Mouse (Mus musculus) limb, embryonic 14.5 days (tissue): ENCODE measurements around the gene Arid5b. TPM values are rescaled to one million over a fixed set of nuclear protein-coding genes. Genes with fewer than 3 reads are reported as not detected.

Experiments used
- ATAC-seq: fragments of 200-750 bp; cut with Nextera tagmentation; 2 replicates; pipeline ENCODE4 v1.8.0; 2017; ENCODE audit warnings: low read depth, moderate number of reproducible peaks, moderate TSS enrichment; ENCODE audit not compliant: low FRiP score
- DNase-seq: peaks from one replicate; pipeline ENCODE4 v3.0.0-alpha.2; 2015; ENCODE audit warnings: low spot score
- H3K27ac ChIP-seq: fragments of 300-500 bp; sonication (generic); replicated peaks from 2 replicates; pipeline ENCODE4 v1.5.1; 2014; ENCODE audit warnings: low read depth, mild to moderate bottlenecking, low read length, moderate library complexity, mixed read lengths
- H3K27me3 ChIP-seq: fragments of 300-500 bp; sonication (generic); 2 replicates; pipeline ENCODE4 v1.6.1; 2014; ENCODE audit warnings: low read length, mixed read lengths; ENCODE audit not compliant: control insufficient read depth, insufficient read depth
- H3K36me3 ChIP-seq: fragments of 300-500 bp; sonication (generic); 2 replicates; pipeline ENCODE4 v1.6.1; 2014; ENCODE audit warnings: mild to moderate bottlenecking, low read length, moderate library complexity, mixed read lengths; ENCODE audit not compliant: control insufficient read depth, insufficient read depth
- H3K4me1 ChIP-seq: fragments of 300-500 bp; sonication (generic); 2 replicates; pipeline ENCODE4 v1.6.1; 2014; ENCODE audit warnings: antibody characterized with exemption, low read length, mixed read lengths; ENCODE audit not compliant: control insufficient read depth, insufficient read depth
- H3K4me2 ChIP-seq: fragments of 300-500 bp; sonication (generic); replicated peaks from 2 replicates; pipeline ENCODE4 v1.6.1; 2014; ENCODE audit warnings: low read depth, mild to moderate bottlenecking, low read length, moderate library complexity; ENCODE audit not compliant: severe bottlenecking
- H3K4me3 ChIP-seq: fragments of 300-500 bp; sonication (generic); replicated peaks from 2 replicates; pipeline ENCODE4 v1.5.1; 2014; ENCODE audit warnings: low read length
- H3K9ac ChIP-seq: fragments of 300-500 bp; sonication (generic); 2 replicates; pipeline ENCODE4 v1.6.1; 2014; ENCODE audit warnings: mild to moderate bottlenecking, low read depth, low read length, moderate library complexity; ENCODE audit not compliant: severe bottlenecking
- H3K9me3 ChIP-seq: fragments of 300-500 bp; sonication (generic); 2 replicates; pipeline ENCODE4 v1.6.1; 2016; ENCODE audit warnings: low read length; ENCODE audit not compliant: control insufficient read depth
- POLR2A ChIP-seq: fragments of 200-500 bp; IDR thresholded peaks from 2 replicates; pipeline ENCODE4 v1.8.0; 2012; ENCODE audit warnings: inconsistent platforms, mild to moderate bottlenecking, moderate library complexity, borderline replicate concordance; ENCODE audit not compliant: insufficient read depth, insufficient read length; ENCODE audit errors: extremely low read depth
- WGBS: fragments of 180-500 bp; shearing (Covaris S2); extraction: QIAGEN DNeasy Blood & Tissue Kit; methylation state at CpG from one replicate; pipeline ENCODE4 v1.1.7; 2014; 5-methylcytosine and 5-hydroxymethylcytosine counted together
- polyA plus RNA-seq, 2 experiments: library from polyadenylated mRNA; depleted of rRNA in 1 of 2; stranded (reverse) in 1 of 2; unstranded in 1 of 2; fragments of >200 nt; fragmentation: Nextera tagmentation in 1 of 2; extraction: Ambion mirVana in 1 of 2; gene quantifications; 2 replicates each; pipeline versions ENCODE4 v1.2.1 to v1.2.3; 2012 to 2014

Gene Arid5b
- polyA plus RNA-seq, 2 experiments: 14.1 to 41.0 TPM

DNA sequence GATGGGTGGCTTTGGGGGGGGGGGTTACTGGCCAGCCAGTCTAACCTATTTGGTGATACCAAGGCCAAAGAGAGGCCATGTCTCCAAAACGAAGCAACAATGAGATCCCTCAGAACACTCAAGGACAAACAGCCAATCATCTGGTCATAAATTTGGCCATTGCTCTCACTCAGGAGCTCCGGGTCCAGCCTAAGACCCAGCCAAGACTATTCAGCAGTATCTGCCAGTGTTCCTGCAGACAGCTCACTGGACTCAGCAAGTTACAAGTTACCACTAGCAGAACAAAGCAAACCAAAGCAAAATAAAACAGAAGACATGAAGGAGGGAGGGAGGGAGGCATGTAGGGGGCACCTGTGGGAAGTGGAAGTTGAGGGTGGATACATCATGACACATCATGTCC is 157.3 kb downstream of the Arid5b start:
- ATAC-seq: no peak
- TF ChIP-seq POLR2A: no peak

DNA sequence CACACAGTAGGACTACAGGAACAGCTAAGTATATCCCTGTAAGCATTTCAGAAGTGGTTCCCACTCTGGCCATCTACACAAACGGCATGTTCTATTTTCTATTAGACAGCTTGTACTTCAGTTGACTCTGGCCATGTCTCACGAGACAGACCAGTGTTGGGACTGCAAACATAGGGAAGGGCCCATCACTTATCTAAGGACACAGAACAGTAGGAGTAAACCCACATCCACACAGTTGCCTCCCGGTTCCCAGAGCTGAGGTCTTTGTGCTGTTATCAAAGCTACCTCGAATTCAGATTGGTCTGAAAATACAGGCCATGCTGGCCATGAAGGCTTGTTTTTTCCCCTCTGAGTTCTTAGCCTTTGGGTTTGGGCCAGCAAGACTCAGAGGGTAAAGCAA is 158.5 kb downstream of the Arid5b start:
- Histone ChIP-seq H3K36me3 (peaks cover 44% of the 10 kb centered on the region), H3K4me2 (no peak overlapping the region), H3K4me3 (no peak overlapping the region), H3K9ac (no peak overlapping the region), H3K9me3 (no peaks in the 10 kb centered on the region), H3K27me3 (no peaks in the 10 kb centered on the region), H3K27ac (no peak overlapping the region), H3K4me1 (no peaks in the 10 kb centered on the region)
- DNase-seq (no peak), ATAC-seq (no peak)
- WGBS: 85% methylated on average over 4 of the region's 4 CpGs
- no peak for TF ChIP-seq POLR2A

More for the DNA sequence above, 157.3 kb downstream of the Arid5b start:
- Histone ChIP-seq H3K9ac (no peak overlapping the region), H3K4me1 (peaks cover 6% of the 10 kb centered on the region), H3K9me3 (no peaks in the 10 kb centered on the region), H3K27me3 (no peaks in the 10 kb centered on the region), H3K36me3 (peaks cover 36% of the 10 kb centered on the region), H3K27ac (no peak overlapping the region), H3K4me3 (no peak overlapping the region), H3K4me2 (no peak overlapping the region)
- no peak for DNase-seq
- 89% methylated on average over 2 of the region's 2 CpGs for WGBS

DNA sequence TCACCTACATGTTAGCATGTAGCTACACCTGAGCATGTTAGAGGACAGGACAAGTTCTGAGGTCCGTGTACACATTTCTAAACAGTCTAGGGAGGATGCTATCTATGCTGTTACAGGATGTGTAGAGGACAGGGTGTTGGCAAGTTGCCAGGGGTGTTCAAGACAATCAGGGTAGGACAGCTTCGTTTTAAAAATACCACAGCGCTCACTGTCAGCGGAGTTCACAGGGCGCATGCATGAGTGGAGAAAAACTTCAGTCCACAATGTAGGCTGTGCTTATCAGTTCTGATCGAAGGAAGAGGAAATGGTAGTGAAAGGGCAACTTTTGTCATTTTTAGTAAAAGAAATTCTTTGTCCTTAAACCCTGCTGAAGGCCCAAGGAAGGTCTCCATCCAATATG is 159.3 kb downstream of the Arid5b start:
- no peak for DNase-seq
- Histone ChIP-seq H3K27me3 (no peaks in the 10 kb centered on the region), H3K4me1 (no peaks in the 10 kb centered on the region), H3K9me3 (no peaks in the 10 kb centered on the region), H3K27ac (no peak overlapping the region), H3K36me3 (peaks cover 43% of the 10 kb centered on the region), H3K4me3 (no peak overlapping the region), H3K4me2 (no peak overlapping the region), H3K9ac (no peak overlapping the region)
- no peak for ATAC-seq
- no peak for TF ChIP-seq POLR2A
- 82% methylated on average over 6 of the region's 6 CpGs for WGBS

DNA sequence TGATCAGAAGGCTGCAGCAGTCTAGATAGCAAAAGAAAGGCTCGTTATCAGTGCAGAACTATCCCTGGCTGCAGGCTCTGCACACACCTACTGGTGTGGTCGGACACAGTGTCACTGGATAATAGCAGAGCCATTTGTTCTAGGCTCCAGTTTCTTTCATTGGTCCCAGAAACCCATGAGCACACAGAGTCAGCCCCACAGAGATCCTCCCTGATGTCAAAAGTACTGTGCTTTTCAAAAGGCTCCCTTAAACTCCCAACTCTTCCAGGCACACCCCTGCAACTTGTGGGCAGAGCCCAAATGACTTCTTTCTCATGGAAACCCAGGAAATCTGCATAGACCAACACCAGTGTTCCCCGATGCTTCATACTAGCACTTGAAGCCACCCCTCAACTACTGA is 163.6 kb downstream of the Arid5b start:
- 95% methylated on average over 3 of the region's 3 CpGs for WGBS
- Histone ChIP-seq H3K27ac (no peak overlapping the region), H3K36me3 (peaks cover 38% of the 10 kb centered on the region), H3K9ac (no peak overlapping the region), H3K27me3 (no peaks in the 10 kb centered on the region), H3K4me2 (no peak overlapping the region), H3K4me1 (peaks cover 15% of the 10 kb centered on the region), H3K4me3 (no peak overlapping the region), H3K9me3 (no peaks in the 10 kb centered on the region)
- ATAC-seq: no peak
- no peak for DNase-seq
- TF ChIP-seq POLR2A: no peak

DNA sequence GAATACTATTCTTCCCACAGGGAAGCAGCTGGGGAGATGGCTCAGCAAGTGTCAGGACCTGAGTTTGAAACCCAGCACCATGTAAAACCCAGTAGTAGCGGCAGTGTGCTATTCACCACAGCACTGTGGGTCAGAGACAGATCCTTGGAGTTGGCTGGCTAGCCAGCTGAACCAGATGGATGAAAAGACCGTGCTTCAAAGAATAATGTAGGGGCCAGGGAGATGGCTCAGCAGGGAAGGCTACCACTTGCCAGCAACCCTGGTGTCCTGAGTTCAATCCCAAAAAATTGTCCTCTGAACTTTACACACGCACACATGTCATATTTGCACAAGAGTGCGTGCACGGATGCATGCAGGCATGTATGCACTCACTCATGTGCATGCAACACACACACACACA is 164.9 kb downstream of the Arid5b start:
- Histone ChIP-seq H3K9ac (no peak overlapping the region), H3K4me2 (no peak overlapping the region; the same call in 1 of the 2 replicates), H3K9me3 (no peaks in the 10 kb centered on the region), H3K27ac (peak overlapping the region; percentile 38; the same call in 1 of the 2 replicates), H3K27me3 (no peaks in the 10 kb centered on the region), H3K4me1 (peaks cover 15% of the 10 kb centered on the region), H3K36me3 (peaks cover 38% of the 10 kb centered on the region), H3K4me3 (no peak overlapping the region)
- 77% methylated on average over 5 of the region's 5 CpGs for WGBS
- no peak for DNase-seq
- no peak for TF ChIP-seq POLR2A
- no peak for ATAC-seq

DNA sequence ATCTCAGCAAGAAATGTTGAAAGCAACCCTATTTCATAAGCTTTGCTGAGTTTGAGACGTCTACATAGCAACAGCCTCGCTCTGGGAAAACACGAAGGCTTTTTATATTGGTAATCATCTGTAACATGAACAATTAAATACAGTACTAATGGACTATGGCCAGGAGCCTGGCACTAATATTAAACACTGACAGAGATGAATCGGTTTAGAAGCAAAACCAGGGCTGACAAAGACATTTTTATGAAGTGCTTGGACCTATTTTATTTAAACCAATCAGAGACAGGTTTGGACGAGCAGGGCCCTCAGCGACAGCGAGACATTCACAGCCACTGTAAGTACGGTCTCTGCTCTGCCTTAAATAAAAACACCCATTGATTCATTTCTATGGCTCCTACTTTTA is 165.6 kb downstream of the Arid5b start:
- Histone ChIP-seq H3K4me2 (peak overlapping the region; percentile 22; the same call in 1 of the 2 replicates), H3K4me1 (peaks cover 15% of the 10 kb centered on the region), H3K27ac (0 out of 2 replicates have a peak overlapping the region, but pooled peaks have one; percentile 38), H3K4me3 (no peak overlapping the region), H3K27me3 (no peaks in the 10 kb centered on the region), H3K9ac (no peak overlapping the region), H3K9me3 (no peaks in the 10 kb centered on the region), H3K36me3 (peaks cover 36% of the 10 kb centered on the region)
- no peak for TF ChIP-seq POLR2A
- 19% methylated on average over 8 of the region's 8 CpGs for WGBS
- DNase-seq (peak; percentile 58), ATAC-seq (peak; percentile 49; the same call in 1 of the 2 replicates)
